Mouse (Mus musculus): ENCODE results near the gene Tmub2. TPM values are rescaled to one million over a fixed set of nuclear protein-coding genes. Genes with fewer than 3 reads are reported as not detected.
A peak's percentile ranks its signal among the peaks of the same experiment; 100 is the strongest.

Gene Tmub2
- polyA plus RNA-seq, 1 experiment from 2014 or later = 26.7 TPM

- ATAC-seq (ENCODE audit: low read depth) = no peak
- Histone ChIP-seq H3K4me2 (ENCODE audit: low read depth, low read length) (peak overlapping the region; percentile 77), H3K36me3 (ENCODE audit: control insufficient read depth, insufficient read depth) (peaks cover 67% of the 10 kb centered on the region), H3K9ac (ENCODE audit: low read depth, low read length) (peak overlapping the region; percentile 60), H3K4me1 (ENCODE audit: control insufficient read depth, low read depth, low read length) (peaks cover 35% of the 10 kb centered on the region), H3K27ac (ENCODE audit: low read length) (peak overlapping the region; percentile 72), H3K9me3 (replicated peaks; ENCODE audit: control insufficient read depth, low read length) (no peaks in the 10 kb centered on the region), H3K27me3 (ENCODE audit: control insufficient read depth, insufficient read depth, low read depth, low read length) (no peaks in the 10 kb centered on the region), H3K4me3 (ENCODE audit: low read depth, low read length) (peak overlapping the region; percentile 61)
- WGBS (ENCODE audit: insufficient replicate concordance) = 73% methylated on average over 22 of the region's 22 CpGs
Measured at GRCm38 (mm10) chr11:102309821-102310617, 25.3 kb downstream of the Tmub2 start.

- H3K4me3 ChIP-seq (ENCODE audit: low read depth, low read length) = no peak overlapping the region
- H3K9me3 ChIP-seq (replicated peaks; ENCODE audit: control insufficient read depth, low read length) = no peaks in the 10 kb centered on the region
- peak overlapping the region; percentile 77 for H3K4me2 ChIP-seq (ENCODE audit: low read depth, low read length)
- H3K9ac ChIP-seq (ENCODE audit: low read depth, low read length) = no peak overlapping the region
- WGBS (ENCODE audit: insufficient replicate concordance) = 59% methylated on average over 35 of the region's 38 CpGs
- H3K4me1 ChIP-seq (ENCODE audit: control insufficient read depth, low read depth, low read length) = peaks cover 45% of the 10 kb centered on the region
- peak overlapping the region; percentile 8; the same call in 1 of the 2 replicates for H3K27ac ChIP-seq (ENCODE audit: low read length)
- H3K36me3 ChIP-seq (ENCODE audit: control insufficient read depth, insufficient read depth) = peaks cover 67% of the 10 kb centered on the region
- no peak for ATAC-seq (ENCODE audit: low read depth)
- H3K27me3 ChIP-seq (ENCODE audit: control insufficient read depth, insufficient read depth, low read depth, low read length) = no peaks in the 10 kb centered on the region
Measured at GRCm38 (mm10) chr11:102310768-102311695, 26.3 kb downstream of the Tmub2 start.

GRCm38 (mm10) chr11:102311966-102312365 lies 27.2 kb downstream of the Tmub2 start:
- no peak overlapping the region for H3K9ac ChIP-seq (ENCODE audit: low read depth, low read length)
- ATAC-seq (ENCODE audit: low read depth) = no peak
- no peaks in the 10 kb centered on the region for H3K9me3 ChIP-seq (replicated peaks; ENCODE audit: control insufficient read depth, low read length)
- 0 out of 2 replicates have a peak overlapping the region, but pooled peaks have one; percentile 1 for H3K27ac ChIP-seq (ENCODE audit: low read length)
- 91% methylated on average over 4 of the region's 4 CpGs for WGBS (ENCODE audit: insufficient replicate concordance)
- H3K27me3 ChIP-seq (ENCODE audit: control insufficient read depth, insufficient read depth, low read depth, low read length) = no peaks in the 10 kb centered on the region
- H3K36me3 ChIP-seq (ENCODE audit: control insufficient read depth, insufficient read depth) = peaks cover 58% of the 10 kb centered on the region
- H3K4me1 ChIP-seq (ENCODE audit: control insufficient read depth, low read depth, low read length) = peaks cover 49% of the 10 kb centered on the region
- no peak overlapping the region for H3K4me3 ChIP-seq (ENCODE audit: low read depth, low read length)
- no peak overlapping the region for H3K4me2 ChIP-seq (ENCODE audit: low read depth, low read length)

DNA sequence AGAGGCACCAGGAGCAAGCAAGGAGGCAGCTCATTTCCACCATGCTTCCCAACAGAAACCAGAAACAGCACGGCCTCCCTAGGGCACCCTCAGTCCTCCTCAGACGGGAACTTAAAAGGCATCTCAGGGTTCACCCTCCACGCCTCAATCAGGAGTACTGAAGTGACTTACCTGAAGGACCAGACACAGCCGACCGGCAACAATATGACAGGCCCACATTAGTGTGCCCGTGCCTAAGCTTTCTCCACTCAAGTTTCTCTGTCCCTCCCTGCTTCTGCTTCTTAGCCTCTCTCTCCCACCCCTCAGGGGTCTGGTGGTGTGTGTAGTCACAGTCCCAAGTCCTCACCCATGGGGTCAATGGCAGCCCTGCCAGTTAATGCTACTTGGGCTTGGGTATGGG lies 27.9 kb downstream of the Tmub2 start:
- H3K27ac ChIP-seq (ENCODE audit: low read length) = no peak overlapping the region
- ATAC-seq (ENCODE audit: low read depth) = no peak
- peaks cover 49% of the 10 kb centered on the region for H3K4me1 ChIP-seq (ENCODE audit: control insufficient read depth, low read depth, low read length)

GRCm38 (mm10) chr11:102314321-102314720 lies 29.6 kb downstream of the Tmub2 start:
- Histone ChIP-seq H3K27ac (ENCODE audit: low read length) (no peak overlapping the region), H3K36me3 (ENCODE audit: control insufficient read depth, insufficient read depth) (peaks cover 45% of the 10 kb centered on the region), H3K4me3 (ENCODE audit: low read depth, low read length) (no peak overlapping the region), H3K4me1 (ENCODE audit: control insufficient read depth, low read depth, low read length) (peaks cover 41% of the 10 kb centered on the region), H3K9ac (ENCODE audit: low read depth, low read length) (no peak overlapping the region), H3K9me3 (replicated peaks; ENCODE audit: control insufficient read depth, low read length) (no peaks in the 10 kb centered on the region), H3K27me3 (ENCODE audit: control insufficient read depth, insufficient read depth, low read depth, low read length) (no peaks in the 10 kb centered on the region), H3K4me2 (ENCODE audit: low read depth, low read length) (no peak overlapping the region)
- ATAC-seq (ENCODE audit: low read depth) = no peak
- WGBS (ENCODE audit: insufficient replicate concordance) = 77% methylated on average over 12 of the region's 12 CpGs

More for the DNA sequence above, 27.9 kb downstream of the Tmub2 start:
- no peaks in the 10 kb centered on the region for H3K27me3 ChIP-seq (ENCODE audit: control insufficient read depth, insufficient read depth, low read depth, low read length)
- no peaks in the 10 kb centered on the region for H3K9me3 ChIP-seq (replicated peaks; ENCODE audit: control insufficient read depth, low read length)
- no peak overlapping the region for H3K4me3 ChIP-seq (ENCODE audit: low read depth, low read length)
- peaks cover 52% of the 10 kb centered on the region for H3K36me3 ChIP-seq (ENCODE audit: control insufficient read depth, insufficient read depth)
- WGBS (ENCODE audit: insufficient replicate concordance) = 80% methylated on average over 6 of the region's 6 CpGs
- no peak overlapping the region for H3K4me2 ChIP-seq (ENCODE audit: low read depth, low read length)
- H3K9ac ChIP-seq (ENCODE audit: low read depth, low read length) = 0 out of 2 replicates have a peak overlapping the region, but pooled peaks have one; percentile 6

DNA sequence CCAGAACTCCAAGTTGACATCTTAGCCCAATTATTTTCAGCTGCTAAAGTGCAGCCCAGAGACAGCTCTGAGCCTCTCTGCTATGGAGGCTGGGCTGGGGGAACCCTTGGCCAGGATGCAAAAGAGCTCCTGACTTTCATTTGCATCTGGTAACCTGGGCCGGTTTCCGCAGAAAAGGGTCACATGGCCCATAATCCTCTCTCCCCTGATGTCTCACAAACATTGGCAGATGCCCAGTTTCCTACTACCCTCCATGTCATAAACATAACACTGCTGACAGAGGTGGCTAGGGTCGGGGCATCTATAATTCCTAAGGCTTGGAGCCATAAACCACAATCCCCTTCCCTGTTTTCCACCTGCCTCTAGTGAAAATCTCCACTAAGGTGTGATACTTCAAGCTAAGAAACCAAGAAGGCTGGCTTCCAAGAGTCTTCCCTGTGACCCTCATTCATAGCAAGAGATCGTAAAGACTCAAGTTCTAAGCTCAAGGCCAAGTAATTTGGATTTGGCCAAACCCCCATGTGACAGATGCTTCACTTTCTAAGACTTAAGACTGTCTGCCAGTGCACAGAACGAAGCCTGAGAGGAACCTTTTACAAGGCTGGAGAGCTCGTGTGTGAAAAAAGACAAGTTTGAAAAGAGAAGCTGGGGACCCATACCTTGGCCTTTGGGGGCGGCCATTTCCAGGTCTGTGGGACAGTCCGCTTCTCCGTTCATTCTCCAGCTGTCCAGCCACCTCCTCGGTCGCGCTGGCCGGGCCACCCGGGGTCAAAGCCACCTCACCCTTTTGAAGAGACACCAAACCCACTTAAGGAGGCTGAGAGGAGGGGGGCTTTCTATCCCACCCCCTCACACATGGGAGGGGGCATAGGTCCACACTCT lies 31.2 kb downstream of the Tmub2 start:
- peak overlapping the region; percentile 100 for H3K4me2 ChIP-seq (ENCODE audit: low read depth, low read length)
- ATAC-seq (ENCODE audit: low read depth) = no peak
- peaks cover 36% of the 10 kb centered on the region for H3K4me1 ChIP-seq (ENCODE audit: control insufficient read depth, low read depth, low read length)
- peaks cover under 1% of the 10 kb centered on the region; the same call in 1 of the 2 replicates for H3K27me3 ChIP-seq (ENCODE audit: control insufficient read depth, insufficient read depth, low read depth, low read length)
- H3K9ac ChIP-seq (ENCODE audit: low read depth, low read length) = peak overlapping the region; percentile 85
- H3K9me3 ChIP-seq (replicated peaks; ENCODE audit: control insufficient read depth, low read length) = no peaks in the 10 kb centered on the region
- peaks cover 35% of the 10 kb centered on the region for H3K36me3 ChIP-seq (ENCODE audit: control insufficient read depth, insufficient read depth)
- peak overlapping the region; percentile 99 for H3K4me3 ChIP-seq (ENCODE audit: low read depth, low read length)
- peak overlapping the region; percentile 78 for H3K27ac ChIP-seq (ENCODE audit: low read length)
- WGBS (ENCODE audit: insufficient replicate concordance) = 11% methylated on average over 14 of the region's 14 CpGs

DNA sequence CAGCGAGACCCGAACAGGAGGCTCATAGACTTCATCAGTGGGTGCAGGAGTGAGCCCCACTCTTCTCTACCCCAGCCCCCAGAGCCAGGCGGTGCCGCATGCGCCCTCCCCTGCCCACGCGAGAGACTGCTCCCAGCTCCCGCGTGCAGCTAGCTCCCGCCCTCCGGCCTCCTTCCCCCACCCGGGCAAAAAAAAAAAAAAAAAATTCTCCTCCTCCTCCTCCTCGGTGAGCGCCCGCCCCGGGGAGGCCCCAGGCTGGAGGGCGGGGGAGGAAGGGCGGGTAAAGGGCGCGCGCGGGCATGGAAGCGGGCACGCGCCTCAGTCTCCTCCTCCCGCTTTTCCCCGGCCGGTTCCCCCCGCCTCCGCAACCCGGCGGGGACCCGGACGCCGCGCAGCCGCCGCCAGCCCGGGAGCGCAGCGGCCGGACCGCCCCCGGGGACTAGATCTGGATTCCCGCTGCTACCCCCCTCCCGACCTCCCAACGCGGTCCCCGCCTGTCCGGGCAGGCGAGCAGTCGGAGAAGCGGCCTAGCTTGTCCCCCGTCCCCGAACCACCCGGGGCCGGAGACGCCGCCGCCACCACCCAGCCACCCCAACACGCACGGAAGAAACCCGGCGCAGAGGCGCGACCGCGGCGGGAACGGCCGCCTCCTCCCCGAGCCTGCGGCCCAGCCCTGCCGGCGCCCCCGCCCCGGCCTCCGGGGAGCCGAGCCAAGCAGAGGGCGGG lies 32.0 kb downstream of the Tmub2 start:
- peak; percentile 77 for ATAC-seq (ENCODE audit: low read depth)
- Histone ChIP-seq H3K4me2 (ENCODE audit: low read depth, low read length) (peak overlapping the region; percentile 100), H3K27ac (ENCODE audit: low read length) (peak overlapping the region; percentile 98), H3K9me3 (replicated peaks; ENCODE audit: control insufficient read depth, low read length) (no peaks in the 10 kb centered on the region), H3K9ac (ENCODE audit: low read depth, low read length) (peak overlapping the region; percentile 100), H3K27me3 (ENCODE audit: control insufficient read depth, insufficient read depth, low read depth, low read length) (peaks cover 3% of the 10 kb centered on the region), H3K4me3 (ENCODE audit: low read depth, low read length) (peak overlapping the region; percentile 99), H3K36me3 (ENCODE audit: control insufficient read depth, insufficient read depth) (peaks cover 35% of the 10 kb centered on the region), H3K4me1 (ENCODE audit: control insufficient read depth, low read depth, low read length) (peaks cover 30% of the 10 kb centered on the region)
- WGBS (ENCODE audit: insufficient replicate concordance) = under 1% methylated on average over 63 of the region's 80 CpGs
